Mouse (Mus musculus) intestine, postnatal 0 days (tissue): ENCODE data around the gene Dcaf17. TPM values are rescaled to one million over a fixed set of nuclear protein-coding genes. Genes with fewer than 3 reads are reported as not detected.

ENCODE experiments used
- ATAC-seq: fragments of 200-750 bp; cut with Nextera tagmentation; 2 replicates; pipeline ENCODE4 v1.8.0; 2017; ENCODE audit warnings: mild to moderate bottlenecking, moderate TSS enrichment, moderate library complexity
- H3K27ac ChIP-seq: fragments of 300-500 bp; sonication (generic); 2 replicates; pipeline ENCODE4 v1.5.1; 2014; ENCODE audit warnings: mild to moderate bottlenecking, low read depth, low read length, moderate library complexity
- H3K27me3 ChIP-seq: fragments of 300-500 bp; sonication (generic); replicated peaks from 2 replicates; pipeline ENCODE4 v1.6.1; 2014; ENCODE audit warnings: low read length, mixed read lengths; ENCODE audit not compliant: control insufficient read depth, insufficient read depth
- H3K36me3 ChIP-seq: fragments of 300-500 bp; sonication (generic); 2 replicates; pipeline ENCODE4 v1.6.1; 2014; ENCODE audit warnings: mild to moderate bottlenecking, moderate library complexity; ENCODE audit not compliant: control insufficient read depth, insufficient read depth
- H3K4me1 ChIP-seq: fragments of 300-500 bp; sonication (generic); replicated peaks from 2 replicates; pipeline ENCODE4 v1.6.1; 2014; ENCODE audit warnings: antibody characterized with exemption, low read length, mixed read lengths; ENCODE audit not compliant: control insufficient read depth, insufficient read depth
- H3K4me2 ChIP-seq: fragments of 300-500 bp; sonication (generic); replicated peaks from 2 replicates; pipeline ENCODE4 v1.6.1; 2014; ENCODE audit warnings: low read depth, mild to moderate bottlenecking, moderate library complexity
- H3K4me3 ChIP-seq: fragments of 300-500 bp; sonication (generic); 2 replicates; pipeline ENCODE4 v1.5.1; 2014; ENCODE audit warnings: low read depth, low read length
- H3K9ac ChIP-seq: fragments of 300-500 bp; sonication (generic); 2 replicates; pipeline ENCODE4 v1.6.1; 2014; ENCODE audit warnings: mild to moderate bottlenecking, low read depth, low read length
- H3K9me3 ChIP-seq: fragments of 300-500 bp; sonication (generic); 2 replicates; pipeline ENCODE4 v1.6.1; 2016; ENCODE audit warnings: mixed run types; ENCODE audit not compliant: control insufficient read depth
- CTCF ChIP-seq: sonication (generic); IDR thresholded peaks from 2 replicates; pipeline ENCODE4 v1.5.1; 2016; ENCODE audit warnings: low read depth, mild to moderate bottlenecking, control low read depth, antibody characterized with exemption, moderate library complexity
- WGBS: fragments of 180-500 bp; shearing (Covaris S2); extraction: QIAGEN DNeasy Blood & Tissue Kit; methylation state at CpG from one replicate; pipeline ENCODE4 v1.1.7; 2014; 5-methylcytosine and 5-hydroxymethylcytosine counted together
- polyA plus RNA-seq: library from polyadenylated mRNA; unstranded; fragments of >200 nt; fragmentation: Nextera tagmentation; extraction: Ambion mirVana; gene quantifications from 2 replicates; pipeline ENCODE4 v1.2.1, GENCODE M21; 2015

Gene Dcaf17
- polyA plus RNA-seq, 1 experiment from 2014 or later, result 17.4 TPM

- no peaks in the 10 kb centered on the region for H3K9me3 ChIP-seq
- WGBS, result 63% methylated on average over 3 of the region's 3 CpGs
- no peaks in the 10 kb centered on the region for H3K4me1 ChIP-seq
- H3K9ac ChIP-seq, result no peak overlapping the region
- H3K36me3 ChIP-seq, result no peaks in the 10 kb centered on the region
- TF ChIP-seq CTCF, result no peak
- H3K27ac ChIP-seq, result no peak overlapping the region
- no peak for ATAC-seq
- H3K4me3 ChIP-seq, result no peak overlapping the region
- H3K4me2 ChIP-seq, result no peak overlapping the region
- no peaks in the 10 kb centered on the region for H3K27me3 ChIP-seq
These were observed 53.4 kb downstream of the Dcaf17 start for GRCm38 (mm10) chr2:71108541-71108940.

- Histone ChIP-seq H3K36me3 (no peaks in the 10 kb centered on the region), H3K9me3 (no peaks in the 10 kb centered on the region), H3K27me3 (no peaks in the 10 kb centered on the region), H3K4me3 (no peak overlapping the region), H3K4me1 (no peaks in the 10 kb centered on the region), H3K27ac (no peak overlapping the region), H3K4me2 (no peak overlapping the region), H3K9ac (no peak overlapping the region)
- TF ChIP-seq CTCF, result no peak
- 67% methylated on average over 6 of the region's 6 CpGs for WGBS
- no peak for ATAC-seq
These were observed 58.5 kb downstream of the Dcaf17 start for GRCm38 (mm10) chr2:71113489-71114171.

GRCm38 (mm10) chr2:71116151-71116550 is 61.0 kb downstream of the Dcaf17 start:
- Histone ChIP-seq H3K9me3 (no peaks in the 10 kb centered on the region), H3K9ac (no peak overlapping the region), H3K4me2 (no peak overlapping the region), H3K27ac (no peak overlapping the region), H3K4me1 (no peaks in the 10 kb centered on the region), H3K27me3 (no peaks in the 10 kb centered on the region), H3K36me3 (no peaks in the 10 kb centered on the region), H3K4me3 (no peak overlapping the region)
- 93% methylated on average over 4 of the region's 4 CpGs for WGBS
- ATAC-seq, result no peak
- TF ChIP-seq CTCF, result peak; percentile 51

DNA sequence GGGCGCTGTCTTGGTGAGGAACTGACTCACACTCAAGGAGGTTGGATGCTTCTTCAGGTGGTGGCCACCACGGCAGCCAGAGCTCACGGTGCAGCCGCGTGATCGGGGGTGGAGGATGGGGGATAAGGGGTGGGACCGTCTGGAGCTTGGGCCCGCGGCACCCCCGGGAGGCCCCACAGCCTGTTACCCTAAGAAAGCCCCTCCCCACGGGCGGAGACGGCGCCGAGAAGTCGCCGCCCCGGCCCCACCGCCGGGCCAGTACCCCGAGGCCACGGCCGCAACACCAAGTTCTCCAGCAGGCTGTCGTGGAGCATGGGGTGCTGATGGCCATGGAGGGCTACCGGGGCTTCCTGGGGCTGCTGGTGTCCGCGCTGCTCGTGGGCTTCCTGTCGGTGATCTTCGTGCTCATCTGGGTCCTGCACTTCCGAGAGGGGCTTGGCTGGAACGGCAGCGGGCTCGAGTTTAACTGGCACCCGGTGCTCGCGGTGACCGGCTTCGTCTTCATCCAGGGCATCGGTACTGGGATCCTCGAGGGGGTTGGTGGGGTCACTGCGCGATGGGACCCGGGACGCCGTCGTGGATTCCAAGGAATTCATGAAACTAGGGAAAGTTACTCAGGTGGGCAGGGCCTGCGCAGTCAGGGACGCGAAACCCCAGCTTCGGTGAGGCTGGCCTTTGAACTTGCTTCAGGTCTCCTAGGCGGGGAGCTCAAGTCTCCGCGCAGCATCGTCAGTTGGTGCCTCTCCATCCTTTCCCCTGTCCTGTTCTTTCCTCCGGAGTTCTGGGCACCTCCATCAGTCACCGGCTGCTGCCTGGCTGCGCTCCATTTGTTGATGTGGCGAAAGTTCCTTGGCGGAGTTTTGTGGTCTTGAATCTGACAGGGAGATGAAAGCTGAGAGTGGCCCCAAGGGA is 62.9 kb downstream of the Dcaf17 start, which contains the start of gene Cybrd1:
TSS of gene Cybrd1 (plus strand) at position 127 of the 912 bp plus-strand sequence.
- no peaks in the 10 kb centered on the region for H3K4me1 ChIP-seq
- H3K4me3 ChIP-seq, result peak within 1 kb of the TSS; percentile 56
- no peaks in the 10 kb centered on the region for H3K36me3 ChIP-seq
- peak within 1 kb of the TSS; percentile 97 for H3K4me2 ChIP-seq
- no peaks in the 10 kb centered on the region for H3K9me3 ChIP-seq
- peak within 1 kb of the TSS; percentile 55 for H3K9ac ChIP-seq
- ATAC-seq, result peak; percentile 52
- no peak within 1 kb of the TSS for H3K27ac ChIP-seq
- 1% methylated on average over 59 of the region's 60 CpGs for WGBS
- no peak for TF ChIP-seq CTCF
- no peaks in the 10 kb centered on the region for H3K27me3 ChIP-seq

- no peaks in the 10 kb centered on the region for H3K27me3 ChIP-seq
- no peak overlapping the region for H3K9ac ChIP-seq
- H3K4me3 ChIP-seq, result no peak overlapping the region
- TF ChIP-seq CTCF, result no peak
- no peak overlapping the region for H3K27ac ChIP-seq
- H3K9me3 ChIP-seq, result no peaks in the 10 kb centered on the region
- H3K36me3 ChIP-seq, result no peaks in the 10 kb centered on the region
- 86% methylated on average over 10 of the region's 10 CpGs for WGBS
- no peak for ATAC-seq
- no peak overlapping the region for H3K4me2 ChIP-seq
- H3K4me1 ChIP-seq, result no peaks in the 10 kb centered on the region
These were observed 65.7 kb downstream of the Dcaf17 start for GRCm38 (mm10) chr2:71120844-71121243.

DNA sequence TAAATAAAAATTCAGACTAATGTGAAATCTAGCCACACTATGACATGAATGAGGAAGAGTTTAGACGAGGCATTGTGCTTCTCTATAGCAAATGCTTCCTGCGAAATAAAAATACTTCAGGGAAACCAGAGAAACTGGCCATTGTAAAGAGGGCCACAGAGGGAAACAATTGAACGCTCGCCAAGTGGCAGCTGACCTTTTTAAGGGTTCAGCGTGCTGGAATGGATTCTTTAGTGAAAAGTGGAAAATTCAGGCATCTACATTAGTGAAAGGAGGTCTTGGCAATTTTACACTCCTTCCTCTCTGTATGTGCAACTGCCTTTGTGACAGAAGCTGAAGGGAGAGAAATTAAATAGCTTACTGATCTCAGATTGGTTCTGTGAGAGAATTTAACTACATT is 66.3 kb downstream of the Dcaf17 start:
- Histone ChIP-seq H3K9ac (no peak overlapping the region), H3K4me3 (no peak overlapping the region), H3K27me3 (no peaks in the 10 kb centered on the region), H3K9me3 (no peaks in the 10 kb centered on the region), H3K27ac (no peak overlapping the region), H3K4me1 (no peaks in the 10 kb centered on the region), H3K36me3 (no peaks in the 10 kb centered on the region), H3K4me2 (no peak overlapping the region)
- no peak for TF ChIP-seq CTCF
- no peak for ATAC-seq
- 53% methylated on average over 5 of the region's 5 CpGs for WGBS
